Mouse (Mus musculus) G1E (cell line): Measurements from ENCODE around the gene Mrpl55. TPM values are rescaled to one million over a fixed set of nuclear protein-coding genes. Genes with fewer than 3 reads are reported as not detected.

Source experiments
- ATAC-seq: 2 replicates; pipeline ENCODE4 v1.8.0; 2016; ENCODE audit warnings: mild to moderate bottlenecking; ENCODE audit not compliant: insufficient number of reproducible peaks, poor library complexity, low FRiP score, severe bottlenecking; ENCODE audit errors: extremely low read depth
- DNase-seq: peaks from one replicate; pipeline ENCODE4 v3.0.0; 2012; ENCODE audit warnings: low spot score
- H3K27me3 ChIP-seq: 2 replicates; pipeline ENCODE4 v1.6.1; 2012; ENCODE audit warnings: mild to moderate bottlenecking, low read length, inconsistent platforms; ENCODE audit not compliant: insufficient read depth
- H3K36me3 ChIP-seq: replicated peaks from 2 replicates; pipeline ENCODE3; 2012; ENCODE audit warnings: mild to moderate bottlenecking, inconsistent platforms
- H3K4me1 ChIP-seq: 2 replicates; pipeline ENCODE4 v1.6.1; 2012; ENCODE audit warnings: low read depth, low read length, inconsistent platforms, mixed read lengths; ENCODE audit not compliant: insufficient read depth
- H3K4me3 ChIP-seq: 2 replicates; pipeline ENCODE4 v1.5.1; 2012; ENCODE audit warnings: low read depth, mild to moderate bottlenecking, inconsistent platforms, low read length, moderate library complexity, mixed read lengths
- H3K9me3 ChIP-seq: replicated peaks from 2 replicates; pipeline ENCODE4 v1.6.1; 2012; ENCODE audit warnings: inconsistent platforms
- CTCF ChIP-seq: IDR thresholded peaks from 2 replicates; pipeline ENCODE4 v1.5.1; 2012; ENCODE audit warnings: low read depth, low read length, inconsistent platforms, mixed read lengths
- GATA1 ChIP-seq: IDR thresholded peaks from 2 replicates; pipeline ENCODE4 v1.6.1; 2012; ENCODE audit warnings: borderline replicate concordance, low read length, inconsistent platforms, mixed read lengths
- GATA2 ChIP-seq: IDR thresholded peaks from 2 replicates; pipeline ENCODE4 v1.6.1; 2012; ENCODE audit warnings: low read depth, low read length, inconsistent platforms, borderline replicate concordance
- POLR2AphosphoS5 ChIP-seq: IDR thresholded peaks from 2 replicates; pipeline ENCODE4 v1.6.1; 2012; ENCODE audit warnings: low read depth, low read length, inconsistent platforms; ENCODE audit not compliant: insufficient replicate concordance
- TAL1 ChIP-seq: conservative IDR thresholded peaks from 2 replicates; pipeline ENCODE4 v1.6.1; 2012; ENCODE audit warnings: low read depth, low read length, inconsistent platforms, mixed read lengths
- polyA plus RNA-seq: library from polyadenylated mRNA; stranded (reverse); fragments of >175 nt; gene quantifications from 2 replicates; pipeline ENCODE4 v1.2.3, GENCODE M21; 2012
- total RNA-seq, 2 experiments: library from RNA; stranded (forward) in 1 of 2; stranded (reverse) in 1 of 2; fragments of 200-1000 nt in 1 of 2; fragments of >200 nt in 1 of 2; fragmentation: Nextera tagmentation in 1 of 2; gene quantifications; 2 replicates each; pipeline ENCODE4 v1.2.3; 2014 to 2017

Mrpl55 gene
- total and polyA plus RNA-seq, 3 experiments, result 23.4 to 40.8 (median 34.8) TPM

DNA sequence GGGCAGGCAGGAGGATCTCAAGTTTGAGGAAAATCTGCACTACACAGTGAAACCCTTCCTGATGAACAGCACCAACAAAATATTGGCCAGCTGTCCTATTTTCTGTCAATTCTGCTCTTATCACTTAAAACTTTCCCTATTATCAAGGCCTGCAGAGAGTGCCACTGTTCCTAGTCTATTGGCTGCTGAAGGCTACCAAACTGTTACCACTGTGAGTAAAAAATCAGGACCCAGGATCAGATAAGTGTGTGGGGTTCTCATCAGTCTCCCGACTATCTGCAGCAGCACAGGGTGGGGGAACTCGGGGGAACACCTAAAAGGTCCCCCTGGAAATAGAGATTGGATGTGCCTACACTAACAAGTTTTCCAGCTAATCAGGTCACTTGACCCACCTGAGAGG is 22.9 kb downstream of the Mrpl55 start:
- Histone ChIP-seq H3K27me3 (no peaks in the 10 kb centered on the region), H3K36me3 (peaks cover 54% of the 10 kb centered on the region), H3K4me3 (peak overlapping the region; percentile 35; the same call in 1 of the 2 replicates), H3K4me1 (peaks cover 81% of the 10 kb centered on the region), H3K9me3 (no peaks in the 10 kb centered on the region)
- DNase-seq, result no peak
- no peak for TF ChIP-seq CTCF
- no peak for TF ChIP-seq GATA1
- TF ChIP-seq TAL1, result 0 out of 2 replicates have a peak, but pooled peaks have one; percentile 8
- no peak for TF ChIP-seq POLR2AphosphoS5
- no peak for TF ChIP-seq GATA2
- no peak for ATAC-seq

DNA sequence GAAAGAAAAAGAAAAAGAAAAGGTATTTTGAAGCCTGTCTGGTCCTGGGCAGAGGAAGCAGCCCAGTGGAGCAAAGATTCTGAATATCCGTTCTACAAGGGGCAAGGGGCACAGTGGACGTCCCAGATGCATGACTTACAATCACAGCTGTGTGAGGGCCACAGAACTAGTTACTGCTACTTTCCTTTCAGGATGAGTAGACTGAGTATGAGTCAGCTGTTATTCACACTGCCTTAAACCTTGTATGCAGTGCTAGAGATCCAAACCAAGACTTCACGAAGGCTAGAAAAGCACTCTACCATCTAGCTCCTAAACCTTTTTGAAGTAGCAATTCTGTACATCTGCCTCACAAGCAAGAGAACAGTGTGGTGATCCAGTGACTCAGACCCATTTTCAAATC is 24.0 kb downstream of the Mrpl55 start:
- Histone ChIP-seq H3K4me3 (peak overlapping the region; percentile 93; the same call in 1 of the 2 replicates), H3K36me3 (peaks cover 43% of the 10 kb centered on the region), H3K27me3 (no peaks in the 10 kb centered on the region), H3K4me1 (peaks cover 78% of the 10 kb centered on the region), H3K9me3 (no peaks in the 10 kb centered on the region)
- TF ChIP-seq GATA2, result no peak
- no peak for TF ChIP-seq TAL1
- TF ChIP-seq GATA1, result no peak
- TF ChIP-seq POLR2AphosphoS5, result no peak
- no peak for TF ChIP-seq CTCF
- no peak for DNase-seq
- no peak for ATAC-seq

DNA sequence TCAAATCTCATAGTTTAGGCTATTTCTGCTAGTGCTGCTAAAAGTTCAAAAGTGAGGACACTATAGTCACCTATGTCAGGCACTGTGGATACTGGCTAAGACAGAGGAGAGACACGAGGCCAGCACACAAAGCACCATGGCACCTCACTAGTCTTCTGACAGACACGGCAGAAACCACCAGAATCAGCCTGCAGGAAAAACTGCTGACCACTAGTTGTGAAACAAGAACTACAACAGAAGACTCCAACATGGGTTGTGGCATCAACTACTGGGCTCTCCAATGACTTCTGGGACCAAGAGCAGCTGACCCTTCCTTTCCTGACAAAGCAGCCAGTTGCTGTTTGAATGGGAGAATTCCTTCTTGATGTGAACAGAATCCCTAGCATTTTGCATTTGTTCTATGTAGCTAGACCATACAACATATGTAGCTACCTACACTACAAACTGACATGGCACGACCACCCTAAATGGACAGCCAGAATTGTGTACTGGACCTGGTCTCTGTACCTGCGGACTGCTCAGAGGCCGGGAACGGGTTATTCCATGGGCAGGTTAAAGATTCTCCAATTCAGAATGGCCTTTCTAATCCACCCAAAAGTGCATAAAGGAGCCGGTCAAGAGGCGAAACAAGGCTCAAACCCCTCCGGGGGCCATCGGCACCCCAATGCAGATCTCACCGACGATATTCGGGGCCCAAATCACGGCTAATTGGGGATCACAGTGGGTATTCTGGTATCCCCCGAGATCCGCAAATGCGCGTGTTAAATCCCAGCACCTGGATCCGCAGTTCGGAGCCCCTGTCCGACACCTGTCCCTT is 24.7 kb downstream of the Mrpl55 start:
- H3K36me3 ChIP-seq, result peaks cover 36% of the 10 kb centered on the region
- DNase-seq, result no peak
- ATAC-seq, result no peak

DNA sequence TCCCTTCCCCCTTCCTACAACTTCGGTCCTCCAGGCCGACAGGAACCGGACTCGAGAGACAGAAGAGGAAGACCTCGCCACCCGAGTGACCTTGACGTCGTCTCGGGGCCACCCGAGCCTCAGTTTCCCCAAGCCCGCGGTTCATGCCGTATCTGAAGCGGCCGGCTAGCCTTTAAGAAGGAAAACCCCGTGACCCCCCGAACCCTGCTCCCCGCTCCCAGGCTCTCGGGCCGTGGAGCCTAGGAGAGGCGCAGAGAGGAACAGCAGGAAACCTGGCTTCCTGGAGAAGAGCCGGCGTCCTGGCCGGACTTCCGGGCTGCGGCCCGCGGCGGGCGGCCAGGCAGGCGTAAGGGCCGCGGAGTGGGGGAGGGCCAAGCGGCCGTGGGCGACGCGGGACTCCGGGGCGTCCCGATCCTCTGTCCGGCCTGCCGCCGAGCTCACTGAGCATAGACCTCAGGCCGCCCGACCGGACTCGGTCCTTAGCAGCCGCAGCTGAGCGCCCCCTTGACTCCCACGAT is 25.4 kb downstream of the Mrpl55 start:
- Histone ChIP-seq H3K36me3 (peaks cover 31% of the 10 kb centered on the region), H3K9me3 (no peaks in the 10 kb centered on the region), H3K4me3 (peak overlapping the region; percentile 93), H3K27me3 (0 out of 2 replicates have a peak, but pooled peaks cover 3% of the 10 kb centered on the region), H3K4me1 (peaks cover 68% of the 10 kb centered on the region)
- DNase-seq (no peak), ATAC-seq (no peak)
- TF ChIP-seq POLR2AphosphoS5 (no peak), GATA2 (no peak), GATA1 (no peak), TAL1 (no peak), CTCF (no peak)

More for the DNA sequence above, 24.7 kb downstream of the Mrpl55 start:
- TF ChIP-seq GATA2 (no peak), GATA1 (no peak), CTCF (no peak), POLR2AphosphoS5 (no peak), TAL1 (no peak)
- Histone ChIP-seq H3K9me3 (no peaks in the 10 kb centered on the region), H3K27me3 (0 out of 2 replicates have a peak, but pooled peaks cover 2% of the 10 kb centered on the region), H3K4me3 (peak overlapping the region; percentile 93), H3K4me1 (peaks cover 73% of the 10 kb centered on the region)

DNA sequence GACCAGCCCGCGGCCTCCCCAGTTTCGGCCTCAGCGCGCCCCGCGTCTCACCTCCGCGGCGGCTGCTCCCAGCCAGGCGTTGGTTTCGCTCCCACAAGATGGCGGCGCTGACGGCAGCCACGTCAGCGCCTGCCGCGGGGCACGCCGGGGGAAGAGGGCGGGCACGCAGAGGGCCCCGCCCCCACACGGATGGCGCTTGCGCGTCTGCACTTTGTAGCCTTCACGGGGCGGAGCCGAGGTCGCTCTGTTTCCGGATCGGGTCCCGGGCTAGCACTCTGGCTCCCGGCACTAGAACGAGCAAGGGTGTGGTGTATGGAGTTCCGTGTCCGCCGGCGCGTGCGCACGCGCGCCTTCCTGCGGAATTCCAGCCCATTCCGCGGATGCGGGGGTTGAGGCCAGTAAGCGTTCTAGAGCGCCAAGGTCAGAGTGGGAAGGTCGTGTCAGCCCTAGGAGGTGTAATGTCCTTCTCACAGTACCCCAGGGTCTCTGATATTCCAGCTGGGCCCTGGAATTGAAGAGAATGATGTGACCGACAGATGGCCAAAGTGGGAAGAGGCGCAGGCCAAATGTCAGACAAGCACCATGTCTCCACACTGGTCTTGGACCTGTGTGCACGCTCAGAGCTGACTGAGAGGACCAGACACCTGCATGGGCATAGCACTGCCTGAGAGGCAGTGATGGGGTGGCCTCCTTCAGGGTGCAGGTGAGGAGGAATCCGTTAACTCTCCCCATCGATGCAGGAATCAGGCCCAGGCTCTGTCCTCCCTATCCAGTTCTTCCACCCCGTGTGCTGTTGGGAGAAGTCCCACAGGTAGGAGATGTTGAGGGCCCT is 26.1 kb downstream of the Mrpl55 start, which contains the start of gene Arf1:
TSS of gene Arf1 (minus strand) at position 149 of the 832 bp plus-strand sequence.
- peak; percentile 77 for ATAC-seq
- Histone ChIP-seq H3K4me1 (peaks cover 62% of the 10 kb centered on the region), H3K9me3 (no peaks in the 10 kb centered on the region), H3K36me3 (peaks cover 25% of the 10 kb centered on the region), H3K4me3 (peak within 1 kb of the TSS; percentile 93), H3K27me3 (0 out of 2 replicates have a peak, but pooled peaks cover 3% of the 10 kb centered on the region)
- no peak for TF ChIP-seq TAL1
- TF ChIP-seq GATA1, result no peak
- TF ChIP-seq POLR2AphosphoS5, result no peak
- TF ChIP-seq CTCF, result no peak
- no peak for TF ChIP-seq GATA2
- DNase-seq, result peak; percentile 83

DNA sequence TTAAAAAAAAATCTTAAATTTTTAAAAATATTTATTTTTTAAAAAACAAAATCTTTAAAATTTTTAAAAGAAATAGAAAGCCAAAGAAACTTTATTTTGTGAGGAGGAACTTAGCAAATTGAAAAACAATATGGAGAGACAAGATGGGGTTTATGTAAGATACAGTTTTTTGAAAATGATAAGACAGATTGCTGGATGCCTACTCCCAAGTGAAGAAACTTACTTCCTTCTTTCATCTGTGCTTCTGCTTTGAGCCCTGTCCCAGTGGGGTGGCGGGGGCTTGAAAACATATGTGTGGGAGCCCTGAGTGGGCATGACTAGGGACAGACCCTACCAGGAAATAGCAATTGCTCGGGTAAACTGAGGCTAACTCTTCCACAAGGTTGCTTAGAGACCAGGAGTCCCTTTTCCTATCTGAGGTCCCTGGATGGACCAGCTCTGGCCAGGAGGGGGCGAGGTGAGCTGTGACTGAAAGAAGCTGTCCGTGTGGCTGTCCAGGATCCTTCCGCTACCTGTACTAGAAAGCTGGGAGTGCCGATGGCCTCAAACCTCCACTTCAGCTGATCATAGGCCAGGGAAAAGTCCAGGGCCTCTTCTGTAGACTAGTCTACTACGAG is 28.0 kb downstream of the Mrpl55 start:
- peaks cover 13% of the 10 kb centered on the region for H3K36me3 ChIP-seq
- peaks cover 6% of the 10 kb centered on the region for H3K27me3 ChIP-seq
- H3K4me1 ChIP-seq, result peaks cover 43% of the 10 kb centered on the region
- ATAC-seq, result no peak
- no peaks in the 10 kb centered on the region for H3K9me3 ChIP-seq
- no peak for TF ChIP-seq GATA2
- TF ChIP-seq POLR2AphosphoS5, result no peak
- peak; percentile 56 for TF ChIP-seq CTCF
- no peak for TF ChIP-seq GATA1
- TF ChIP-seq TAL1, result no peak
- DNase-seq, result peak; percentile 57
- no peak overlapping the region for H3K4me3 ChIP-seq
